ENCODE assay signal across 17 mouse cellular contexts in genomic region chr14:120405597-120405996, GRCm38 (mm10).
DNase-seq lines count a peak whose midpoint lies in the region; ATAC-seq and TF ChIP-seq lines count a peak whose summit lies in the region.
"Had no signal": no experiment of that assay in that cellular context is flagged by ENCODE, and none has a peak within 500 bp of the region (broad histone marks: within the 10 kb centered on the region; RNA-seq: fewer than 3 reads in every experiment).

No protein-coding gene starts in this region.

- H3K9me3 ChIP-seq in megakaryocyte, embryonic 14.5 days, result no peaks in the 10 kb centered on the region
- no peaks in the 10 kb centered on the region for H3K9me3 ChIP-seq in lung, postnatal 0 days (ENCODE audit: low read length)
- H3K9me3 ChIP-seq: embryonic facial prominence, embryonic 13.5 days; heart, embryonic 15.5 days; hindbrain, embryonic 15.5 days; liver, embryonic 15.5 days; midbrain, embryonic 12.5 days; neural tube, embryonic 15.5 days had no signal

- no peak for TF ChIP-seq CTCF in lung, postnatal 0 days (IDR thresholded peaks at IDR 0.05)

- no peaks in the 10 kb centered on the region for H3K27me3 ChIP-seq in megakaryocyte, embryonic 14.5 days (replicated peaks)
- H3K27me3 ChIP-seq in lung, postnatal 0 days (replicated peaks; ENCODE audit: insufficient read depth, low read length), result no peaks in the 10 kb centered on the region
- H3K27me3 ChIP-seq: embryonic facial prominence, embryonic 13.5 days; heart, embryonic 15.5 days; hindbrain, embryonic 15.5 days; liver, embryonic 15.5 days; midbrain, embryonic 12.5 days; neural tube, embryonic 15.5 days had no signal

- ATAC-seq in megakaryocyte, adult 5-6 weeks (ENCODE audit: poor library complexity, severe bottlenecking), result no peak
- 0 out of 2 replicates have a peak, but pooled peaks have one; percentile 19 for ATAC-seq in lung, postnatal 0 days

- H3K36me3 ChIP-seq in megakaryocyte, embryonic 14.5 days (replicated peaks; ENCODE audit: low read length), result peaks cover 95% of the 10 kb centered on the region
- peaks cover 22% of the 10 kb centered on the region; the same call in 1 of the 2 replicates for H3K36me3 ChIP-seq in lung, postnatal 0 days (ENCODE audit: insufficient read depth, low read length)
- H3K36me3 ChIP-seq: neural tube, embryonic 15.5 days had no signal

- TF ChIP-seq EP300 in lung, postnatal 0 days (IDR thresholded peaks at IDR 0.05), result no peak

- intact Hi-C loops in heart, postnatal 10 days (cut with DNase I), result no loop called here
- intact Hi-C loops in heart, postnatal 25 days (cut with DNase I), result no loop called here
- intact Hi-C loops in left cerebral cortex, postnatal 36 days (cut with DNase I), result no loop called here

- DNase-seq in heart, postnatal 10 days, result peak; percentile 31 to 33
- DNase-seq in heart, postnatal 25 days (ENCODE audit: low spot score), result no peak
- peak; percentile 31 for DNase-seq in lung, postnatal 0 days (ENCODE audit: low spot score)
- no peak for DNase-seq in left cerebral cortex, postnatal 36 days (ENCODE audit: low spot score in 2 of 2)
- no peak for DNase-seq in frontal cortex, postnatal 10 days (ENCODE audit: low spot score in 2 of 2)
- DNase-seq: cerebellum, adult 18-20 months; kidney, adult 9 months; right cerebral cortex, postnatal 4 days had no signal

- H3K4me3 ChIP-seq in megakaryocyte, embryonic 14.5 days (replicated peaks), result peak overlapping the region; percentile 53
- no peak overlapping the region for H3K4me3 ChIP-seq in lung, postnatal 0 days (ENCODE audit: low read depth, low read length)
- H3K4me3 ChIP-seq: embryonic facial prominence, embryonic 13.5 days; heart, embryonic 15.5 days; hindbrain, embryonic 15.5 days; layer of hippocampus, adult 2 months; liver, embryonic 15.5 days; midbrain, embryonic 12.5 days; neural tube, embryonic 15.5 days had no signal

- no peak overlapping the region for H3K9ac ChIP-seq in lung, postnatal 0 days (replicated peaks; ENCODE audit: low read depth)
- H3K9ac ChIP-seq: embryonic facial prominence, embryonic 13.5 days; heart, embryonic 15.5 days; hindbrain, embryonic 15.5 days; liver, embryonic 15.5 days; midbrain, embryonic 12.5 days; neural tube, embryonic 15.5 days had no signal

- no peak overlapping the region for H3K4me2 ChIP-seq in lung, postnatal 0 days (replicated peaks; ENCODE audit: low read depth, low read length)
- H3K4me2 ChIP-seq: embryonic facial prominence, embryonic 13.5 days; heart, embryonic 15.5 days; hindbrain, embryonic 15.5 days; liver, embryonic 15.5 days; midbrain, embryonic 12.5 days; neural tube, embryonic 15.5 days had no signal

- 59% methylated on average over 3 of the region's 3 CpGs for WGBS in lung, postnatal 0 days

- H3K4me1 ChIP-seq in megakaryocyte, embryonic 14.5 days, result peaks cover 62% of the 10 kb centered on the region
- no peaks in the 10 kb centered on the region for H3K4me1 ChIP-seq in lung, postnatal 0 days (ENCODE audit: insufficient read depth, low read depth, low read length)
- H3K4me1 ChIP-seq: embryonic facial prominence, embryonic 13.5 days; hindbrain, embryonic 15.5 days; midbrain, embryonic 12.5 days had no signal

- peak overlapping the region; percentile 79 for H3K27ac ChIP-seq in lung, postnatal 0 days (ENCODE audit: low read length)
- H3K27ac ChIP-seq: embryonic facial prominence, embryonic 13.5 days; heart, embryonic 15.5 days; hindbrain, embryonic 15.5 days; layer of hippocampus, adult 2 months; liver, embryonic 15.5 days; midbrain, embryonic 12.5 days; neural tube, embryonic 15.5 days had no signal

Comparison
In these comparisons a context has a peak if more than half of its experiments do, and no peak if none do; other contexts are left out.
1. DNase-seq: peak in heart, postnatal 10 days (2 of 2) and lung, postnatal 0 days (single experiment); none in heart, postnatal 25 days (single experiment), left cerebral cortex, postnatal 36 days (0 of 2) and frontal cortex, postnatal 10 days (0 of 2).